Mouse (Mus musculus) thymus, adult 2 months (tissue): ENCODE results near the gene Unkl.

Source experiments
- CTCF ChIP-seq: fragments of 200-500 bp; IDR thresholded peaks from 2 replicates; pipeline ENCODE4 v1.5.1; 2012; ENCODE audit warnings: mild to moderate bottlenecking, control low read depth, low read length, moderate library complexity, borderline replicate concordance; ENCODE audit not compliant: control insufficient read depth, poor library complexity, insufficient read depth; ENCODE audit errors: extremely low read depth
- POLR2A ChIP-seq: fragments of 200-500 bp; IDR thresholded peaks from 2 replicates; pipeline ENCODE4 v1.6.1; 2012; ENCODE audit warnings: mild to moderate bottlenecking, low read length, control low read depth, moderate library complexity; ENCODE audit not compliant: control insufficient read depth, poor library complexity, insufficient read depth; ENCODE audit errors: extremely low read depth

DNA sequence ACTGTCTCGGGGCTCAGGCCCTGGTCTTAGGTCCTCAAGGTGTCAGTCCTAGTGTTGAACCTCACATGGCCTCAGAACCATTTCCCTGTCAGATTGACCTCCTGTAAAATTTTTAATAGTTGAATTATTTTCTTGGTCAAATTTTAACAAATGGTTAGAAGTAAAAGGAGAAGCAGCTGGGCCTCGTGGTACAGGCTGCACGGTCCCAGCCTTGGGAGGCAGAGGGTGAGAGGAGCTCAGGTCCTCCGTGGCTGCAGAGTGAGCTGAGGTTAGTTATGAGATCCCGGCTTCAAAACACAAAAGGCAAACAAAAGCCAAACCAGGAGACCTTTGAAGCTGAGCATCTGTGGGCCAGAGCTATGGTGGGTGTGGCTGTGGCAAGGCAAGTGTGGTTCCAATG is 39.8 kb downstream of the Unkl start:
- TF ChIP-seq CTCF: no peak
- TF ChIP-seq POLR2A: no peak
